Mouse (Mus musculus) intestine, postnatal 0 days (tissue): ENCODE results near the gene Slc2a10. TPM values are rescaled to one million over a fixed set of nuclear protein-coding genes. Genes with fewer than 3 reads are reported as not detected.

Source experiments
- ATAC-seq: fragments of 200-750 bp; cut with Nextera tagmentation; 2 replicates; pipeline ENCODE4 v1.8.0; 2017; ENCODE audit warnings: mild to moderate bottlenecking, moderate TSS enrichment, moderate library complexity
- H3K27ac ChIP-seq: fragments of 300-500 bp; sonication (generic); 2 replicates; pipeline ENCODE4 v1.5.1; 2014; ENCODE audit warnings: mild to moderate bottlenecking, low read depth, low read length, moderate library complexity
- H3K27me3 ChIP-seq: fragments of 300-500 bp; sonication (generic); replicated peaks from 2 replicates; pipeline ENCODE4 v1.6.1; 2014; ENCODE audit warnings: low read length, mixed read lengths; ENCODE audit not compliant: control insufficient read depth, insufficient read depth
- H3K36me3 ChIP-seq: fragments of 300-500 bp; sonication (generic); 2 replicates; pipeline ENCODE4 v1.6.1; 2014; ENCODE audit warnings: mild to moderate bottlenecking, moderate library complexity; ENCODE audit not compliant: control insufficient read depth, insufficient read depth
- H3K4me1 ChIP-seq: fragments of 300-500 bp; sonication (generic); replicated peaks from 2 replicates; pipeline ENCODE4 v1.6.1; 2014; ENCODE audit warnings: antibody characterized with exemption, low read length, mixed read lengths; ENCODE audit not compliant: control insufficient read depth, insufficient read depth
- H3K4me2 ChIP-seq: fragments of 300-500 bp; sonication (generic); replicated peaks from 2 replicates; pipeline ENCODE4 v1.6.1; 2014; ENCODE audit warnings: low read depth, mild to moderate bottlenecking, moderate library complexity
- H3K4me3 ChIP-seq: fragments of 300-500 bp; sonication (generic); 2 replicates; pipeline ENCODE4 v1.5.1; 2014; ENCODE audit warnings: low read depth, low read length
- H3K9ac ChIP-seq: fragments of 300-500 bp; sonication (generic); 2 replicates; pipeline ENCODE4 v1.6.1; 2014; ENCODE audit warnings: mild to moderate bottlenecking, low read depth, low read length
- H3K9me3 ChIP-seq: fragments of 300-500 bp; sonication (generic); 2 replicates; pipeline ENCODE4 v1.6.1; 2016; ENCODE audit warnings: mixed run types; ENCODE audit not compliant: control insufficient read depth
- CTCF ChIP-seq: sonication (generic); IDR thresholded peaks from 2 replicates; pipeline ENCODE4 v1.5.1; 2016; ENCODE audit warnings: low read depth, mild to moderate bottlenecking, control low read depth, antibody characterized with exemption, moderate library complexity
- WGBS: fragments of 180-500 bp; shearing (Covaris S2); extraction: QIAGEN DNeasy Blood & Tissue Kit; methylation state at CpG from one replicate; pipeline ENCODE4 v1.1.7; 2014; 5-methylcytosine and 5-hydroxymethylcytosine counted together
- polyA plus RNA-seq: library from polyadenylated mRNA; unstranded; fragments of >200 nt; fragmentation: Nextera tagmentation; extraction: Ambion mirVana; gene quantifications from 2 replicates; pipeline ENCODE4 v1.2.1, GENCODE M21; 2015

Gene Slc2a10
- polyA plus RNA-seq, 1 experiment from 2014 or later: 1.6 TPM

GRCm38 (mm10) chr2:165512870-165513600 is 9.4 kb downstream of the Slc2a10 start:
- no peak overlapping the region for H3K9ac ChIP-seq
- WGBS: 23% methylated on average over 11 of the region's 11 CpGs
- H3K36me3 ChIP-seq: no peaks in the 10 kb centered on the region
- H3K4me1 ChIP-seq: no peaks in the 10 kb centered on the region
- no peak overlapping the region for H3K27ac ChIP-seq
- no peak overlapping the region for H3K4me3 ChIP-seq
- H3K27me3 ChIP-seq: no peaks in the 10 kb centered on the region
- TF ChIP-seq CTCF: no peak
- no peak for ATAC-seq
- H3K4me2 ChIP-seq: no peak overlapping the region
- H3K9me3 ChIP-seq: no peaks in the 10 kb centered on the region

- no peak for ATAC-seq
- Histone ChIP-seq H3K9me3 (no peaks in the 10 kb centered on the region), H3K27ac (no peak overlapping the region), H3K4me1 (no peaks in the 10 kb centered on the region), H3K9ac (no peak overlapping the region), H3K4me3 (no peak overlapping the region), H3K27me3 (no peaks in the 10 kb centered on the region), H3K36me3 (no peaks in the 10 kb centered on the region), H3K4me2 (no peak overlapping the region)
- WGBS: 94% methylated on average over 20 of the region's 20 CpGs
- TF ChIP-seq CTCF: no peak
These were observed 11.7 kb downstream of the Slc2a10 start for GRCm38 (mm10) chr2:165515178-165515728.

DNA sequence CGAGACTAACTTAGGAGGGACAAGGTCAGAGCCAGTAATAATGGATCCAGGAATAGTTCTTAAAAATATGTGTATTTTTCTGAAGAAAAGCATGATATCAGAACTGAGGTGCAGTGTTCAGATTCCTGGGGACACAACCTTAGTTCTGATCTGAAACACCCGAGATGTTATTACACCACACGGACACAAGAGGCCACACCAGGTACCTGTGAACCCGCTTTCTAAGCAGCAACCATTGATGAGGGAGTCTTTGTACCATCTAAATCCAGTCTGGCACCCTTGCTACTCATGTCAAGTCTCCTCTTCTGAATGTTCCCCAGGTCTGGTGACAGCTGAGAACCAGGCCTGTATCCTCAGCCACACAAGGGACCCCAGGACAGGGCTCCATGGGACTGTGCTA is 22.0 kb downstream of the Slc2a10 start:
- Histone ChIP-seq H3K4me3 (no peak overlapping the region), H3K27ac (no peak overlapping the region), H3K4me1 (no peaks in the 10 kb centered on the region), H3K9ac (no peak overlapping the region), H3K27me3 (no peaks in the 10 kb centered on the region), H3K9me3 (no peaks in the 10 kb centered on the region), H3K4me2 (no peak overlapping the region), H3K36me3 (no peaks in the 10 kb centered on the region)
- 53% methylated on average over 4 of the region's 4 CpGs for WGBS
- no peak for ATAC-seq
- peak; percentile 28 for TF ChIP-seq CTCF

DNA sequence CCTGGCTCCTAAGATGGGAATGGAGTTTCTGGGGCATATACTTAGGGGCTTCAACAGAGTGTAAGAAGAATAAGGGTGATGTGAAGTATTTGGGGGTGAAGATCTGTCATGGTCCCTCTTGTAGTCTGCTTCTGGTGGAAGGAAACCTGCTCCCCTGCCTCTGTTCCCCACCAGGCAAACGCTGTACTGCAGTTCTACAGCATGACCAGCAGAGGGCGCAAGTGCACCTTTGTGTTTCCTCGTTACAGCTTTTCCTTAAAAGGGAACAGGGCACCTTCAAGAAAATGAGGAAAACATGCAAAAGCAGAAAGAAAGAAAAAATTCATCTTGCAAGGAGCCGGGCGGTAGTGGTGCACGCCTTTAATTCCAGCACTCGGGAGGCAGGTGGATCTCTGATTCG is 25.5 kb downstream of the Slc2a10 start:
- 19% methylated on average over 8 of the region's 8 CpGs for WGBS
- H3K4me3 ChIP-seq: no peak overlapping the region
- no peaks in the 10 kb centered on the region for H3K27me3 ChIP-seq
- no peaks in the 10 kb centered on the region for H3K4me1 ChIP-seq
- no peak overlapping the region for H3K9ac ChIP-seq
- no peak for ATAC-seq
- H3K27ac ChIP-seq: no peak overlapping the region
- no peaks in the 10 kb centered on the region for H3K36me3 ChIP-seq
- H3K4me2 ChIP-seq: no peak overlapping the region
- TF ChIP-seq CTCF: peak; percentile 96
- no peaks in the 10 kb centered on the region for H3K9me3 ChIP-seq

DNA sequence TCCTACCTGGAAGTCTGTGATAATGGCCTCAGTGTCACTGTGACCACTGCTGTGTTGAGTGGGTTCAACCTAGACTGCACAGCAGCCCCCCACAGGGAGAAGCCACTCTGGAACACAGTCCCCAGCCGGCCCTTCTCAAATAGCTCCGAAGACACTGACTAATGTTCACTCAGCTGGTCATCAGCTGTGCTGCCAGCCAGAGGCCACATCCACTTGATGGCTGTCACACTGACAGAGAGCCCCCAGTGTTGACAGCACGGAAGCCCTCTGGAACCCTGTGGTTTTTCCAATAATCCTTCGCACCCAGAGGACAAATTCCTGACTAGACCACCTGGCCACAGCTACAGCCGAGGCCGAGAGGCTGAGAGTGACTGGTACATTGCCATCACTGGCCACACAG is 30.2 kb downstream of the Slc2a10 start:
- Histone ChIP-seq H3K4me3 (no peak overlapping the region), H3K27ac (no peak overlapping the region), H3K36me3 (no peaks in the 10 kb centered on the region), H3K9me3 (no peaks in the 10 kb centered on the region), H3K4me2 (no peak overlapping the region), H3K27me3 (no peaks in the 10 kb centered on the region), H3K4me1 (no peaks in the 10 kb centered on the region), H3K9ac (no peak overlapping the region)
- 76% methylated on average over 6 of the region's 6 CpGs for WGBS
- no peak for TF ChIP-seq CTCF
- no peak for ATAC-seq

- ATAC-seq: no peak
- Histone ChIP-seq H3K4me2 (no peak overlapping the region), H3K27ac (no peak overlapping the region), H3K9me3 (no peaks in the 10 kb centered on the region), H3K27me3 (0 out of 2 replicates have a peak, but pooled peaks cover 4% of the 10 kb centered on the region), H3K4me1 (no peaks in the 10 kb centered on the region), H3K4me3 (no peak overlapping the region), H3K36me3 (no peaks in the 10 kb centered on the region), H3K9ac (no peak overlapping the region)
- 78% methylated on average over 3 of the region's 3 CpGs for WGBS
- no peak for TF ChIP-seq CTCF
These were observed 37.4 kb downstream of the Slc2a10 start for GRCm38 (mm10) chr2:165540975-165541374.
